Mouse (Mus musculus) gastrocnemius, postnatal 36 days (tissue): ENCODE measurements around the gene Gm7945. TPM values are rescaled to one million over a fixed set of nuclear protein-coding genes. Genes with fewer than 3 reads are reported as not detected.
"Not testable (repeated sequence)": the region's sequence is repeated elsewhere in the genome, so short reads cannot be mapped to it uniquely, and the experiment has no call there.

Experiments used
- DNase-seq, 2 experiments: peaks; one replicate each; pipeline ENCODE4 v3.0.0; 2022
- intact Hi-C: fragments of 180-260 bp; cut with DNase I; formaldehyde crosslinking; loops from one replicate; pipeline ENCODE4 v1.15.1; 2025
- long read RNA-seq, 2 experiments: library from polyadenylated mRNA; stranded (forward); transcript quantifications; one replicate each; pipeline ENCODE4 v2.0.0; 2021
- total RNA-seq, 2 experiments: library from RNA; stranded (reverse); gene quantifications; 2 replicates each; pipeline ENCODE4 v1.2.3; 2021

Gene Gm7945
- not detected for total RNA-seq
- long read RNA-seq, experiment 1: 0 reads
- long read RNA-seq, experiment 2: 0 reads

- intact Hi-C loops, DNase-seq: not testable (repeated sequence)
These were observed at the start of gene Gm7945 for GRCm38 (mm10) chr14:41386279-41386678. TSS of gene Gm7945 (minus strand) at chr14:41386379.

GRCm38 (mm10) chr14:41425393-41426075 lies 39.4 kb upstream of the Gm7945 start:
- DNase-seq, intact Hi-C loops: not testable (repeated sequence)

GRCm38 (mm10) chr14:41424694-41425093 lies 38.5 kb upstream of the Gm7945 start:
- intact Hi-C loops, DNase-seq: not testable (repeated sequence)

- intact Hi-C loops: not testable (repeated sequence)
These were observed 22.0 kb upstream of the Gm7945 start, which contains the start of gene Gm6482 for GRCm38 (mm10) chr14:41408181-41408580. TSS of gene Gm6482 (minus strand) at chr14:41408281.

GRCm38 (mm10) chr14:41348309-41348708 lies 37.9 kb downstream of the Gm7945 start, which contains the start of gene Gm5798:
TSS of gene Gm5798 (plus strand) at chr14:41348609.
- intact Hi-C loops, DNase-seq: not testable (repeated sequence)

More at GRCm38 (mm10) chr14:41408181-41408580, 22.0 kb upstream of the Gm7945 start, which contains the start of gene Gm6482:
- DNase-seq: not testable (repeated sequence)

Other genes with a start within 250 kb of the Gm7945 start
- gene Mbl1, start 234.9 kb downstream of the Gm7945 start, total RNA-seq: not detected
- not detected for gene Sftpd, start 201.2 kb downstream of the Gm7945 start, total RNA-seq
- gene Gm2832, start 107.6 kb downstream of the Gm7945 start, total RNA-seq: not detected
- gene Gm5798, start 37.8 kb downstream of the Gm7945 start, total RNA-seq: not detected
- gene Gm6482, start 21.9 kb upstream of the Gm7945 start, total RNA-seq: not detected
- gene Gm7954, start 67.1 kb upstream of the Gm7945 start, total RNA-seq: not detected
- gene Gm3486, start 103.1 kb upstream of the Gm7945 start, total RNA-seq: not detected
- gene Gm7970, start 169.2 kb upstream of the Gm7945 start, total RNA-seq: not detected
- not detected for gene 1700049E17Rik2, start 186.8 kb upstream of the Gm7945 start, total RNA-seq
- not detected for gene Gm3072, start 238.2 kb upstream of the Gm7945 start, total RNA-seq